Mouse (Mus musculus): ENCODE measurements at regions not wholly inside any gene's neighbourhood (a gene's known extent, or its start where the extent isn't known, plus 50 kb on each side); places are given as distances from the start of the nearest gene placed in this dataset.
"Not testable (repeated sequence)": the region's sequence is repeated elsewhere in the genome, so short reads cannot be mapped to it uniquely, and the experiment has no call there.

GRCm38 (mm10) chr17:62286086-62287080, 594.7 kb downstream of the Efna5 start:
- DNase-seq = no peak

- DNase-seq = no peak
Observed at GRCm38 (mm10) chr17:62280201-62280600, 600.9 kb downstream of the Efna5 start.

- DNase-seq = no peak
Observed at GRCm38 (mm10) chr17:62271399-62271798, 609.7 kb downstream of the Efna5 start.

DNA sequence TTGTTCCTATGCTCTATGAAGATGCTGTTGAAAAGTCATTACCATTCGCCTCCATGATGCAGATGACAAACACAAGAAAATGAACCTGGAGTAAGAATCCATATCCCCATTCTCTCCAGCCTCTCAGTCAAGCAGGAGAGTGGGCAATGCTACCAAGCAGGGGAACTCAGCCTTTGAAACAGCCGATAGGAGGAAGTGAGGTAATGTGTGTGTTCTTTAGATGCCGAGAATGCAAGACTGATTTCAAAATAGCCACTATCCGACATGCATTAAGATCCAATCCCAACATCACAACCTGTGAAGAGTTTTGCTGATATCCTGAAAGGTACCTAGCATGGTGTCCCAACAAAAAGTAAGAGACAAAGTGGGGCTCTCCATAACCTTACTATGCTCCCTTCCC, 611.8 kb downstream of the Efna5 start:
- DNase-seq = no peak

DNA sequence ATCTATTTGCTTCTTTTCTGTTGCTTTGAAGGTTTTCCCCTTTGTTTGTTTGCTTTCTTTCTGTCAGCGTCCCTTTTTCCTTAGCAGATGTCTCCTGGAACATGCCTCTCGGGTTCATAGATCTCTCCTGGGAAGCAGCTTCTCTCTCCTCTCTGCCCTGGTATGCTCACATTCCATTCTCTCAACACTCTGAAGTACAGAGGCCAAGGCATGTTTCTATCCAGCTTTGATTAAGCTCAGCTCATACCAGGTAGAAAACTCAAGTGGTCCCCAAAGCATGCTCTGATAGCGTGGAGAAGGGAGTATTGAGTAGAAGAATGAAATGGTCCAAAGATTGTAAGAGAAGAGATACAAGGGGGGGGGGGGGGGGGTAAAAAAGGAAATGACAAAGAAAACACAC, 627.7 kb downstream of the Efna5 start:
- DNase-seq = no peak

DNA sequence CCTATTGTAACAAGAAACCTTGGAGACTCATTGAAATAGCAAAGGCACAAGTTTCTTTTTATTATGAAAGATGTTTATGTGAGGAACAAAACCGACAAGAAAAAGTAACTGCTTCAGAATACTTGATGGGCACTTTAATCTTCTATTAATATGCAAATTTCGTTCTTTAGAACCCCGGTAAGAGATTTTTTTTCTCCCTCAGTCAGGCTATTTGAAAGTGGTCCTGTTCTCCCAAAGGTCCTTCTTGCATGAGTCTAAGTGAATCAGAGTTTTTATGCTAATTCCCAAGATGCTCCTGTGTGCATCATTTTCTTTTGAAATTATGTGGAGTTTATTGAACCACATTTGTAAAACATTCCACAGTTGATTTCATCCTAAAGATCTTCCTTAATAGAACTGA, 633.1 kb downstream of the Efna5 start:
- DNase-seq = no peak

DNA sequence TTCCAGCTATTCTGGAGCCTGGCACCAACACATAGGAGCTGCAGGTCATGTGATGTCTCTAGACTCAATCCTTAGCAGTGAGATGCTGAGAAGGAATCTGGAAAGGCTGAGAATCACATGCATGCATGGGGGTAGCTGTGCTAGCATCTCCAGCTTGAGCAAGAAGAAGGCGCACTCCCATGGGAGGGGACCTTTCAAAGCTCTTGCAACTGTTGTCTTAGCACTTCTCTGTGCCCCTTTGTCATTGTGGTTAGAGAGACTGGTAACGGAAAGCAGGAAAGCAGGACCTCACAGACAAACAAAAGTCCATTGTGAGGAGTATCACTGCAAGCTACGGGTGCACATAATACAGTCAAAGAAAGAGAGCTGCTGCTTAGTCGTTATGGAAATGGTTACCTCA, 634.5 kb downstream of the Efna5 start:
- DNase-seq = no peak

GRCm38 (mm10) chr17:62230939-62231338, 650.2 kb downstream of the Efna5 start:
- no peak for DNase-seq

GRCm38 (mm10) chr17:62210441-62211025, 670.6 kb downstream of the Efna5 start:
- no peak for DNase-seq

GRCm38 (mm10) chr17:62202658-62203057, 678.5 kb downstream of the Efna5 start:
- no peak for DNase-seq

GRCm38 (mm10) chr17:62200491-62200890, 680.6 kb downstream of the Efna5 start:
- no peak for DNase-seq

DNA sequence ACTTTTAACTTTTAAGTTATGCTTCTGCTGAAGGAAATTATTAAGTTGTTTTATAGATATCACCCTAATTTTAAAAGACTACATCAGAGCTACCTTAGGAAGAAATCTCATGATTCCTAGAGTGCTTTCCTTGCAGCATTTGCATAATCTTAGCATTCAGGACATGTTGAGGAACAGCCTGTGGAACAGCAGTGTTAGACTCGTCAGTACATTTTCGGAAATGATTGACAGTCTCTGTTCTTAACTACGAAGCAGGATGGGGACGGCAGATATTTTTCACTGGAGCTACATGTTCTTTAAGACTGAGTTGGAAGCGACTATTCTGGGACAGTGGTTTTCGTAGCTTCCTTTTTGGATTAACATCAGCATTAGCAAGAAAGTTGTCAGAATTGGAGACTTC, 681.6 kb downstream of the Efna5 start:
- no peak for DNase-seq

- DNase-seq = no peak
Observed at GRCm38 (mm10) chr17:62178612-62179210, 702.4 kb downstream of the Efna5 start.

- DNase-seq = no peak
Observed at GRCm38 (mm10) chr17:62176336-62176735, 704.8 kb downstream of the Efna5 start.

GRCm38 (mm10) chr17:62172305-62172704, 708.8 kb downstream of the Efna5 start:
- DNase-seq = no peak

GRCm38 (mm10) chr17:62171532-62171931, 709.6 kb downstream of the Efna5 start:
- DNase-seq = no peak

- no peak for DNase-seq
Observed at GRCm38 (mm10) chr17:62161457-62161856, 719.7 kb downstream of the Efna5 start.

DNA sequence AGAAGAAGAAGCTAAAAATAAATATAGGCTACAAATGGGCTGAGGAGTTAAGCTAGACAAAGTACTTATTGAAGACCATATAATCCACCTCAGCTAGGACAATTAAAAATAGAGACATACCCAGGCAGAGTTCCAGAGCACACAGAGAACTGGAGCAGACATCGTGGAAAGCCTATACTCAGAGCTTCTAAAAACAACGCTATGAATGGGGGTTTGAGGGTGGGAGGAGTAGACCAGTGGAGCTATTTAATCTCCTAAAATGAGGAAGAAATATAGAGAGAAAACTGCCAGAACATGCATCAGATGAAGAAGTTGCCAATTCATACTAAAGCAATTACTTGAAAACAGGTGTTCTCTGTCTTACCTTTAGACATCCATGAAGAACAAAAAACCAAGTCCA, 720.8 kb downstream of the Efna5 start:
- DNase-seq = no peak

DNA sequence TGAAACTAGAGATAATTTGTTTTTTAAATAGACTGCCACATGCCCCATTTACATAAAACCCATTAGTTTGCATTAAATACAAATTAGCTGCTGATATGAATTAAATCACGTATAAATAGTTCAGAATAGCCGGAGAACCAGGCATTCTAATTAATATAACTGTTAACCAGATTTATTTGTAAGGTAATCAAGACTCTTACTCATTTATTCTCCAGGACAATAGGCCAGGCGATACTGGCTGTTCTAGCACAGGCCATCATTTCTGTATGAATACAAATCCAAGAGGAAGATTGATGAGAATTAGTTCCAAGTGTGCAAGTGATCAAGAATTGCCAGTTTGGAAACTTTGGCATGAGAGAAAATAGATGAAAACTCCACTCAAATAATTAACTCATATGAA, 746.1 kb downstream of the Efna5 start:
- no peak for DNase-seq

DNA sequence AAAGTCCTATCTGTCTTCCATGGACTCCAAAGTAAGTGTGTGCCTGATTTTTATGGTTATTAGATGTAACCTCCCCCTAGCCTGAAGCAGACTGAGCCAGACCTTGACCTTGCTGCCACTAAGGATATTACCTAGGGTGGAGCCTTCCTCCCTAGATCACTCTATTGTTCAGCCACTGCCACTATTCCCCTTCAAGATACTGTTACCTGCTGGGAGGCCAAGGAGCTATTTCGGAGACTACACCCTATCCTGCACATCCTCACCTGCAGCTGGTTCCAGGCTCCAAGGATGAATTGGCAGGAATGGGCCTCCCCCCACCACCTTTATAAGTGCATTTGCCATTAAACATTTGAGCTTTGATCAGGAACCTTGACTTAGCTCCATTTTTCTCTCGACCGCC, 769.4 kb downstream of the Efna5 start:
- DNase-seq = not testable (repeated sequence)

GRCm38 (mm10) chr17:62109052-62109451, 772.1 kb downstream of the Efna5 start:
- no peak for DNase-seq

DNA sequence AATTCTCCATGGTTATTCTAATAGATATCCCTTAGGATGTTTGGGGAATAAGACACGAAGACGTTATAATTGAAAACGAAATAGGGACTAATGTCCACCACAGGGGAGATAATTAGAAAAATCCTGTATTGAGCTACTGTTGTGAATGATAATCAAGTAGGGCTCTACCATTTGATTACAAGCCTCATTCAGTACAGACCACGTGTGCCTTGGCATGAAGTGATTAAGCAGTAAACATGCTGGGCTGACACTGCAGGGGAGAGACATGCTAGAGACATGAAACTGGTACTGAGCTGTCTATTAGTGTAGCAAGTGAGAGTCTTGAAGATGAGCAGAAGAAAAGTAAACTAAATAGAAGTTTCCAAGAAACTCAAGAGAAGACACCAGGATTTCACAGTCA, 797.8 kb downstream of the Efna5 start:
- DNase-seq = no peak

GRCm38 (mm10) chr17:62077604-62078003, 803.5 kb downstream of the Efna5 start:
- DNase-seq = no peak

GRCm38 (mm10) chr17:62064939-62065338, 816.2 kb downstream of the Efna5 start:
- no peak for DNase-seq
